Mouse (Mus musculus) midbrain, embryonic 10.5 days (tissue): ENCODE data around the gene Pabpn1l. TPM values are rescaled to one million over a fixed set of nuclear protein-coding genes. Genes with fewer than 3 reads are reported as not detected.

Experiments
- DNase-seq: peaks from one replicate; pipeline ENCODE4 v3.0.0-alpha.2; 2017; ENCODE audit warnings: low spot score
- H3K27ac ChIP-seq: fragments of 300-500 bp; sonication (generic); replicated peaks from 2 replicates; pipeline ENCODE4 v1.5.1; 2016; ENCODE audit warnings: mild to moderate bottlenecking
- H3K27me3 ChIP-seq: fragments of 300-500 bp; sonication (generic); 2 replicates; pipeline ENCODE4 v1.6.1; 2016; ENCODE audit warnings: low read depth, mild to moderate bottlenecking; ENCODE audit not compliant: poor library complexity, severe bottlenecking
- H3K36me3 ChIP-seq: fragments of 300-500 bp; sonication (generic); 2 replicates; pipeline ENCODE4 v1.6.1; 2016; ENCODE audit warnings: mild to moderate bottlenecking, moderate library complexity
- H3K4me1 ChIP-seq: fragments of 300-500 bp; sonication (generic); 2 replicates; pipeline ENCODE4 v1.6.1; 2016
- H3K4me3 ChIP-seq: fragments of 300-500 bp; sonication (generic); 2 replicates; pipeline ENCODE4 v1.5.1; 2016; ENCODE audit warnings: mild to moderate bottlenecking, moderate library complexity
- H3K9me3 ChIP-seq: fragments of 300-500 bp; sonication (generic); replicated peaks from 2 replicates; pipeline ENCODE4 v1.6.1; 2016; ENCODE audit warnings: mild to moderate bottlenecking
- WGBS: fragments of 180-500 bp; shearing (Covaris S2); methylation state at CpG from one replicate; pipeline ENCODE4 v1.1.7; 2016; 5-methylcytosine and 5-hydroxymethylcytosine counted together
- polyA plus RNA-seq: library from polyadenylated mRNA; unstranded; fragments of >200 nt; fragmentation: Nextera tagmentation; extraction: Ambion mirVana; gene quantifications from 2 replicates; pipeline ENCODE4 v1.2.1, GENCODE M21; 2016

Gene Pabpn1l
- polyA plus RNA-seq, 1 experiment from 2014 or later: not detected

GRCm38 (mm10) chr8:122606810-122607209 lies 15.7 kb downstream of the Pabpn1l start:
- H3K4me1 ChIP-seq: peaks cover 11% of the 10 kb centered on the region
- H3K27ac ChIP-seq: no peak overlapping the region
- DNase-seq: no peak
- no peaks in the 10 kb centered on the region for H3K36me3 ChIP-seq
- H3K9me3 ChIP-seq: no peaks in the 10 kb centered on the region
- 91% methylated on average over 11 of the region's 12 CpGs for WGBS
- H3K27me3 ChIP-seq: no peaks in the 10 kb centered on the region
- H3K4me3 ChIP-seq: no peak overlapping the region

GRCm38 (mm10) chr8:122605367-122605766 lies 17.2 kb downstream of the Pabpn1l start:
- H3K9me3 ChIP-seq: no peaks in the 10 kb centered on the region
- DNase-seq: no peak
- no peaks in the 10 kb centered on the region for H3K27me3 ChIP-seq
- peaks cover 2% of the 10 kb centered on the region for H3K4me1 ChIP-seq
- no peak overlapping the region for H3K27ac ChIP-seq
- 85% methylated on average over 4 of the region's 4 CpGs for WGBS
- H3K36me3 ChIP-seq: no peaks in the 10 kb centered on the region
- no peak overlapping the region for H3K4me3 ChIP-seq

- no peaks in the 10 kb centered on the region for H3K4me1 ChIP-seq
- H3K36me3 ChIP-seq: no peaks in the 10 kb centered on the region
- H3K27ac ChIP-seq: no peak overlapping the region
- no peaks in the 10 kb centered on the region for H3K27me3 ChIP-seq
- H3K4me3 ChIP-seq: no peak overlapping the region
- no peak for DNase-seq
- WGBS: 91% methylated on average over 1 of the region's 1 CpGs
- no peaks in the 10 kb centered on the region for H3K9me3 ChIP-seq
Measured at GRCm38 (mm10) chr8:122604640-122605039, 17.9 kb downstream of the Pabpn1l start.

GRCm38 (mm10) chr8:122600666-122601065 lies 21.9 kb downstream of the Pabpn1l start:
- H3K27ac ChIP-seq: no peak overlapping the region
- WGBS: 88% methylated on average over 9 of the region's 9 CpGs
- no peak overlapping the region for H3K4me3 ChIP-seq
- H3K4me1 ChIP-seq: 0 out of 2 replicates have a peak, but pooled peaks cover 4% of the 10 kb centered on the region
- no peaks in the 10 kb centered on the region for H3K27me3 ChIP-seq
- 0 out of 2 replicates have a peak, but pooled peaks cover 2% of the 10 kb centered on the region for H3K36me3 ChIP-seq
- no peak for DNase-seq
- H3K9me3 ChIP-seq: no peaks in the 10 kb centered on the region

- H3K27ac ChIP-seq: no peak overlapping the region
- WGBS: 54% methylated on average over 4 of the region's 4 CpGs
- H3K4me1 ChIP-seq: 0 out of 2 replicates have a peak, but pooled peaks cover 4% of the 10 kb centered on the region
- H3K9me3 ChIP-seq: no peaks in the 10 kb centered on the region
- no peak overlapping the region for H3K4me3 ChIP-seq
- no peaks in the 10 kb centered on the region for H3K27me3 ChIP-seq
- 0 out of 2 replicates have a peak, but pooled peaks cover 7% of the 10 kb centered on the region for H3K36me3 ChIP-seq
- DNase-seq: no peak
Measured at GRCm38 (mm10) chr8:122596031-122596430, 26.5 kb downstream of the Pabpn1l start.

GRCm38 (mm10) chr8:122593783-122594507 lies 28.6 kb downstream of the Pabpn1l start:
- Histone ChIP-seq H3K27ac (no peak overlapping the region), H3K27me3 (no peaks in the 10 kb centered on the region), H3K4me3 (no peak overlapping the region), H3K9me3 (no peaks in the 10 kb centered on the region), H3K36me3 (0 out of 2 replicates have a peak, but pooled peaks cover 7% of the 10 kb centered on the region), H3K4me1 (0 out of 2 replicates have a peak, but pooled peaks cover 4% of the 10 kb centered on the region)
- no peak for DNase-seq
- 89% methylated on average over 19 of the region's 19 CpGs for WGBS

- 85% methylated on average over 12 of the region's 12 CpGs for WGBS
- no peak overlapping the region for H3K4me3 ChIP-seq
- H3K36me3 ChIP-seq: 0 out of 2 replicates have a peak, but pooled peaks cover 7% of the 10 kb centered on the region
- H3K4me1 ChIP-seq: 0 out of 2 replicates have a peak, but pooled peaks cover 4% of the 10 kb centered on the region
- no peak overlapping the region for H3K27ac ChIP-seq
- no peaks in the 10 kb centered on the region for H3K9me3 ChIP-seq
- DNase-seq: no peak
- H3K27me3 ChIP-seq: no peaks in the 10 kb centered on the region
Measured at GRCm38 (mm10) chr8:122593240-122593639, 29.3 kb downstream of the Pabpn1l start.

GRCm38 (mm10) chr8:122586749-122587148 lies 35.8 kb downstream of the Pabpn1l start:
- WGBS: 89% methylated on average over 10 of the region's 10 CpGs
- H3K27ac ChIP-seq: no peak overlapping the region
- no peak for DNase-seq

GRCm38 (mm10) chr8:122586171-122586570 lies 36.4 kb downstream of the Pabpn1l start:
- Histone ChIP-seq H3K36me3 (no peaks in the 10 kb centered on the region), H3K27me3 (no peaks in the 10 kb centered on the region), H3K9me3 (no peaks in the 10 kb centered on the region), H3K27ac (0 out of 2 replicates have a peak overlapping the region, but pooled peaks have one; percentile 6), H3K4me3 (no peak overlapping the region), H3K4me1 (peaks cover 4% of the 10 kb centered on the region; the same call in 1 of the 2 replicates)
- 73% methylated on average over 7 of the region's 7 CpGs for WGBS
- no peak for DNase-seq

More at GRCm38 (mm10) chr8:122586749-122587148, 35.8 kb downstream of the Pabpn1l start:
- H3K9me3 ChIP-seq: no peaks in the 10 kb centered on the region
- H3K4me1 ChIP-seq: peaks cover 4% of the 10 kb centered on the region; the same call in 1 of the 2 replicates
- no peaks in the 10 kb centered on the region for H3K36me3 ChIP-seq
- H3K4me3 ChIP-seq: no peak overlapping the region
- no peaks in the 10 kb centered on the region for H3K27me3 ChIP-seq

GRCm38 (mm10) chr8:122585411-122585891 lies 37.1 kb downstream of the Pabpn1l start:
- Histone ChIP-seq H3K9me3 (no peaks in the 10 kb centered on the region), H3K4me3 (no peak overlapping the region), H3K36me3 (no peaks in the 10 kb centered on the region), H3K27me3 (no peaks in the 10 kb centered on the region), H3K4me1 (peaks cover 4% of the 10 kb centered on the region; the same call in 1 of the 2 replicates), H3K27ac (no peak overlapping the region)
- WGBS: 71% methylated on average over 14 of the region's 14 CpGs
- no peak for DNase-seq

- 85% methylated on average over 9 of the region's 9 CpGs for WGBS
- no peaks in the 10 kb centered on the region for H3K27me3 ChIP-seq
- peaks cover 5% of the 10 kb centered on the region for H3K4me1 ChIP-seq
- no peak overlapping the region for H3K27ac ChIP-seq
- no peak for DNase-seq
- no peaks in the 10 kb centered on the region for H3K36me3 ChIP-seq
- no peaks in the 10 kb centered on the region for H3K9me3 ChIP-seq
- H3K4me3 ChIP-seq: no peak overlapping the region
Measured at GRCm38 (mm10) chr8:122584981-122585380, 37.6 kb downstream of the Pabpn1l start.

GRCm38 (mm10) chr8:122580926-122581325 lies 41.6 kb downstream of the Pabpn1l start:
- no peak for DNase-seq

GRCm38 (mm10) chr8:122579196-122579595 lies 43.3 kb downstream of the Pabpn1l start:
- peaks cover 45% of the 10 kb centered on the region for H3K4me1 ChIP-seq
- H3K4me3 ChIP-seq: no peak overlapping the region
- 29% methylated on average over 7 of the region's 7 CpGs for WGBS
- H3K9me3 ChIP-seq: no peaks in the 10 kb centered on the region
- peaks cover 12% of the 10 kb centered on the region for H3K36me3 ChIP-seq
- H3K27me3 ChIP-seq: no peaks in the 10 kb centered on the region
- DNase-seq: no peak
- H3K27ac ChIP-seq: 0 out of 2 replicates have a peak overlapping the region, but pooled peaks have one; percentile 46

More at GRCm38 (mm10) chr8:122580926-122581325, 41.6 kb downstream of the Pabpn1l start:
- H3K36me3 ChIP-seq: no peaks in the 10 kb centered on the region
- no peaks in the 10 kb centered on the region for H3K9me3 ChIP-seq
- H3K4me1 ChIP-seq: peaks cover 32% of the 10 kb centered on the region
- no peak overlapping the region for H3K27ac ChIP-seq
- H3K4me3 ChIP-seq: no peak overlapping the region
- H3K27me3 ChIP-seq: no peaks in the 10 kb centered on the region
- 79% methylated on average over 13 of the region's 15 CpGs for WGBS
